Mouse (Mus musculus) forebrain, postnatal 0 days (tissue): ENCODE measurements around the gene Bpifb3. TPM values are rescaled to one million over a fixed set of nuclear protein-coding genes. Genes with fewer than 3 reads are reported as not detected.

Experiments
- ATAC-seq: fragments of 200-750 bp; cut with Nextera tagmentation; 2 replicates; pipeline ENCODE4 v1.8.0; 2017; ENCODE audit warnings: mild to moderate bottlenecking, moderate library complexity
- DNase-seq: peaks from one replicate; pipeline ENCODE4 v3.0.0-alpha.2; 2015
- H3K27ac ChIP-seq: fragments of 300-500 bp; sonication (generic); 2 replicates; pipeline ENCODE4 v1.5.1; 2014; ENCODE audit warnings: low read depth, mild to moderate bottlenecking, antibody characterized with exemption, low read length, moderate library complexity, mixed read lengths
- H3K27me3 ChIP-seq: fragments of 300-500 bp; sonication (generic); 2 replicates; pipeline ENCODE4 v1.6.1; 2014; ENCODE audit warnings: mild to moderate bottlenecking, low read length, mixed read lengths; ENCODE audit not compliant: insufficient read depth
- H3K36me3 ChIP-seq: fragments of 300-500 bp; sonication (generic); 2 replicates; pipeline ENCODE4 v1.6.1; 2014; ENCODE audit warnings: mild to moderate bottlenecking, moderate library complexity; ENCODE audit not compliant: insufficient read depth
- H3K4me1 ChIP-seq: fragments of 300-500 bp; sonication (generic); 2 replicates; pipeline ENCODE4 v1.6.1; 2014; ENCODE audit warnings: antibody characterized with exemption; ENCODE audit not compliant: insufficient read depth
- H3K4me2 ChIP-seq: fragments of 300-500 bp; sonication (generic); 2 replicates; pipeline ENCODE4 v1.6.1; 2014; ENCODE audit warnings: low read depth, mild to moderate bottlenecking, moderate library complexity
- H3K4me3 ChIP-seq: fragments of 300-500 bp; sonication (generic); 2 replicates; pipeline ENCODE4 v1.5.1; 2014; ENCODE audit warnings: low read depth, low read length, mixed read lengths
- H3K9ac ChIP-seq: fragments of 300-500 bp; sonication (generic); 2 replicates; pipeline ENCODE4 v1.6.1; 2014; ENCODE audit warnings: mild to moderate bottlenecking
- H3K9me3 ChIP-seq: fragments of 300-500 bp; sonication (generic); 2 replicates; pipeline ENCODE4 v1.6.1; 2016; ENCODE audit warnings: low read length
- CTCF ChIP-seq: sonication (generic); IDR thresholded peaks from 2 replicates; pipeline ENCODE4 v1.5.1; 2016; ENCODE audit warnings: antibody characterized with exemption, control low read depth, low read depth
- WGBS: fragments of 180-500 bp; shearing (Covaris S2); extraction: QIAGEN DNeasy Blood & Tissue Kit; methylation state at CpG from one replicate; pipeline ENCODE4 v1.1.7; 2014; 5-methylcytosine and 5-hydroxymethylcytosine counted together
- polyA plus RNA-seq: library from polyadenylated mRNA; unstranded; fragments of >200 nt; fragmentation: Nextera tagmentation; extraction: Ambion mirVana; gene quantifications from 2 replicates; pipeline ENCODE4 v1.2.1, GENCODE M21; 2015
- total RNA-seq: library from RNA; depleted of rRNA; stranded (reverse); fragments of >200 nt; gene quantifications from 2 replicates; pipeline ENCODE4 v1.2.3, GENCODE M21; 2014; rRNA removed

The Bpifb3 gene
- total and polyA plus RNA-seq, 2 experiments from 2014 or later, result not detected

DNA sequence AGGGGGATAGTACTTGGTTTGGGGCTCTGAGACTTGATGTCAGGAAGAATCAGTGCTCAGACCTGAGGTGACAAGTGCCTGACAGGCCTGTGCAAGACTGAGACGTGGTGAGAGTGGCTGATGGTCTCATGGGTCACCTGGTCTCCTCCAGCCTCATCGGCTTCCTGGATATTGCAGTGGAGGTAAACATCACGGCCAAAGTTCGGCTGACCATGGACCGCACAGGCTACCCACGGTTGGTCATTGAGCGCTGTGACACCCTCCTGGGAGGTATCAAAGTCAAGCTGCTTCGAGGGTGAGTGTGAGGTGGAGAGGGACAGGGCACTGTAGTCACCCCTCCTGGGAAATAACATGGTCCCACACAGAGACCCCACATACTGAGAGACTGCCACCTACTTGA, 26.5 kb downstream of the Bpifb3 start:
- no peaks in the 10 kb centered on the region for H3K4me1 ChIP-seq
- H3K36me3 ChIP-seq, result no peaks in the 10 kb centered on the region
- no peak for TF ChIP-seq CTCF
- no peaks in the 10 kb centered on the region for H3K27me3 ChIP-seq
- H3K9me3 ChIP-seq, result no peaks in the 10 kb centered on the region
- WGBS, result 90% methylated on average over 8 of the region's 8 CpGs
- DNase-seq (no peak), ATAC-seq (no peak)
- no peak overlapping the region for H3K4me3 ChIP-seq
- no peak overlapping the region for H3K9ac ChIP-seq
- H3K4me2 ChIP-seq, result no peak overlapping the region
- H3K27ac ChIP-seq, result no peak overlapping the region

DNA sequence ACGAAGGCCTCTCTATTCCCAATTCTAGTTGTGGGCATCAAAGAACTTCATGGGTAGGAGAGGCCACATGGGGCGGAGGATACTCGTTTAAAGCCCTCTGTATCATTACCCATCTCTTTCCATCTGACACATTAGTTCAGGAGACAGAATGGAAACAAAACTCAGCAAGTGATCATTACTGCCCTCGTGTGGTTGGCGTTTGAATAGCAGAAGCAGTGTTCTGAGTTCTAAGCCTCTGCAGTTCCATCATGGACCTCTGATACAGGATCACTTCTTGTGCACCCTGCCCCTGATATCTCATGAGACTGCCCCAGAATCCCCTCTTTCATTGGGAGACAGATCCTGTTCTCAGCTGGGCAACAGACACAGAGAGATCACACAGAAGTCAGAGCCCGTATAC, 34.9 kb downstream of the Bpifb3 start:
- no peak overlapping the region for H3K27ac ChIP-seq
- no peaks in the 10 kb centered on the region for H3K36me3 ChIP-seq
- no peak overlapping the region for H3K9ac ChIP-seq
- H3K4me3 ChIP-seq, result no peak overlapping the region
- 26% methylated on average over 6 of the region's 6 CpGs for WGBS
- DNase-seq (peak; percentile 86), ATAC-seq (peak; percentile 18; the same call in 1 of the 2 replicates)
- peak; percentile 85 for TF ChIP-seq CTCF
- H3K27me3 ChIP-seq, result no peaks in the 10 kb centered on the region
- H3K4me1 ChIP-seq, result no peaks in the 10 kb centered on the region
- H3K9me3 ChIP-seq, result no peaks in the 10 kb centered on the region
- no peak overlapping the region for H3K4me2 ChIP-seq

DNA sequence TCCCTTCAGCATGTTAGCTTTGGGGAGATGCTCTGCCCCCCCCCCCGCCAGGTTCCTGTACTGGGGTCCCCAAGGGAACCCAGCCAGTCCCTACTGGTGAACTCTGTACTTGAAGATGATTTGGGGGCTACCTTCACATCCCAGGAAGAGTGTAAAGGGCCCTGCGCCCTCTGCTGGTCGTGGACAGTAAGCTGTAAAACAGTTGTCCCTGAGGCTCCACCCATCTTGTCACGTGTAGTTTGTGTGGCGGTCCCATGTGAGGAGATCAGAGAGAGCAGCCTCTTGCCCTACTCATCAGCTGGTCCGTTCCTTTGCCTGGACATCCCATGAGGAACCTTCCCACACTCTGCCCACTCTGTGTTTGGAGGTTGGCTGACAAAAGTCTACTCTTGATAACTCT, 35.8 kb downstream of the Bpifb3 start:
- H3K27ac ChIP-seq, result no peak overlapping the region
- peak; percentile 76 for TF ChIP-seq CTCF
- H3K4me3 ChIP-seq, result no peak overlapping the region
- peak overlapping the region; percentile 24; the same call in 1 of the 2 replicates for H3K4me2 ChIP-seq
- WGBS, result 7% methylated on average over 6 of the region's 6 CpGs
- no peaks in the 10 kb centered on the region for H3K36me3 ChIP-seq
- no peaks in the 10 kb centered on the region for H3K9me3 ChIP-seq
- no peaks in the 10 kb centered on the region for H3K27me3 ChIP-seq
- DNase-seq, result peak; percentile 60
- peak; percentile 68 for ATAC-seq
- no peak overlapping the region for H3K9ac ChIP-seq
- H3K4me1 ChIP-seq, result no peaks in the 10 kb centered on the region

DNA sequence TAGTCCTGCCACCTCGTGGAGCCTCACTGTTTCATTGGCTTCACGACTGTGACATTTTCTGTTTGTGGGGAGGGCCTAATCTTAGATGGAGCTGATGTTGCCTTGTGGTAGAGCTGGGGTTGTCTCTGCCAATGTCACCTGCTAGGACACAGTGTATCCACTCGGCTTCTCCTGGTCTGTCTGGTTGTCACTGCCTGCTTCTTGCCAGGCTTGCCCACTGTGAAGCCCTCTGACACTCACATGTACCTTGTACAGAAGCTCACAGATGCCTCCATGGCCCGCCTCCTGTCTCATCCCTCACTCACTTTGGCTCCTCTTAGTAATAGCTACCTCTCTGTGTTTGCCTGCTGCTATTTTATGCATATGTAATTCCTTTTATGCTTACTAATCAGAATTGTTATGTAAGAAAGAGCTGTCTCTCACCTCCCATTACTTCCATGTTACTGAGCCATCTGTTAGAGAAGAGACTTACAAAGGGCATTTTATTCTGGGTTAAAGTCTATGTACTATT, 44.8 kb downstream of the Bpifb3 start:
- Histone ChIP-seq H3K9me3 (no peaks in the 10 kb centered on the region), H3K4me3 (no peak overlapping the region), H3K4me2 (no peak overlapping the region), H3K4me1 (no peaks in the 10 kb centered on the region), H3K9ac (no peak overlapping the region), H3K27me3 (no peaks in the 10 kb centered on the region), H3K36me3 (no peaks in the 10 kb centered on the region), H3K27ac (no peak overlapping the region)
- no peak for TF ChIP-seq CTCF
- peak; percentile 34; the same call in 1 of the 2 replicates for ATAC-seq
- WGBS, result 58% methylated on average over 4 of the region's 4 CpGs
- no peak for DNase-seq

DNA sequence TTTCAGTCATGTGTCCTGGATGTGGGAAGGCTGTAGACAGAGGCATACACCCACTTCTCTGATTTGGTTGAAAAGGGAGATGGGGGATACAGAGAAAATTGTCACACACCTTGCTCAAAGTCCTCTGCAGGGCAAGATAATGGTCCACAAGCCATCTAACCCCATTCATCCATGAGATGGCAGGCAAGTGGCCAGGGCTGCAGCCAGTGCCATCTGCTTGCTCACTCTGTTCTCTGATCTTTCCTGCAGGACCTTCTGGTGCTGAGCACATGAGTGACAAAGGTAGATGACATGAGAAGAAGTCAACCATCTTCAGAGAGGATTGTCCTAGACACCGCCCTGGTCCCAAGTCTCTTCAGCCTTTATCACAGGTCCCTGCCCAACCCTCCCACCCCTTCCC, 45.3 kb downstream of the Bpifb3 start:
- Histone ChIP-seq H3K27me3 (no peaks in the 10 kb centered on the region), H3K9me3 (no peaks in the 10 kb centered on the region), H3K36me3 (no peaks in the 10 kb centered on the region), H3K4me1 (no peaks in the 10 kb centered on the region), H3K9ac (no peak overlapping the region), H3K4me2 (no peak overlapping the region), H3K27ac (no peak overlapping the region), H3K4me3 (no peak overlapping the region)
- TF ChIP-seq CTCF, result no peak
- 95% methylated on average over 1 of the region's 1 CpGs for WGBS
- ATAC-seq (no peak), DNase-seq (no peak)

DNA sequence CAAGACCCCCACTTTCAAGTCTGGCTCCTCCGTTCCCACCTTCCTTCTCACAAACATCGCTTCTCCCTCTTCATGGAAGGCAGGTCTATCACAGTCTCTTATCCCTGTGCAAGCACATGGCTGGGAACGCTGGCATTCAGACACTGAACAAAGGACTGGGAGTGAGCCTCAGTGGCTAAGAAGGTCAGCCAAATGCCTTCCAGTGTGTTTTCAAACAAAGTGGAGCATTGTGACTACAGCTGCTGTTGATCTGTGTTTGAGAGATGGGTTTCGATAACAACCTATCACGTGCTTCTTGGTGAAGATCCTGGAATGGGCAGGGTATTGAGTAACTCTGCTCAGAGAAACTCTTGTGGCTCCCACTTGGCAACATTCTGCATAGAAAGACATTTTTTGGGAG, 52.2 kb downstream of the Bpifb3 start:
- H3K27ac ChIP-seq, result no peak overlapping the region
- TF ChIP-seq CTCF, result no peak
- H3K4me3 ChIP-seq, result no peak overlapping the region
- H3K4me2 ChIP-seq, result no peak overlapping the region
- DNase-seq, result no peak
- no peak overlapping the region for H3K9ac ChIP-seq
- H3K9me3 ChIP-seq, result no peaks in the 10 kb centered on the region
- 43% methylated on average over 5 of the region's 5 CpGs for WGBS
- no peaks in the 10 kb centered on the region for H3K27me3 ChIP-seq
- no peaks in the 10 kb centered on the region for H3K36me3 ChIP-seq
- H3K4me1 ChIP-seq, result no peaks in the 10 kb centered on the region
- no peak for ATAC-seq

DNA sequence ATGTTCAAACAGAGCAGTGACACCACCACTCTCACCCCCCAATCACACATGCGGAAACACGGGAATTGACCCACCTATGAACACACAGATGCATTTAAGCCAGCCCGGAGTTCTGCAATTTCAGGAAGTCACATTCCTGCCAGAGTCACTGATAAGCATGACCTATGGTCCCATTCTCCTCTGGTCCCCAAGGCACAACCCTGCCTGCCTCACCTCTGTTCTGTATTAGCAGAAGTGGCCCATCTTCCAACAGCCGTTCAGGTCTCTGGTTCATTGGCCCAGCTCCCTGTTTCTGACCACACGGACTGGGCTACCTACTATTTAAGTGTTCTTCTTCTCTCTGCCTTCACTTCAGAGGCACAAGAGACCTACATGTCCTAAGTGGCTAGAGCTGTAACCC, 56.6 kb downstream of the Bpifb3 start, which contains the start of gene Bpifa6:
TSS of gene Bpifa6 (plus strand) at position 364 of the 400 bp plus-strand sequence.
- DNase-seq, result no peak
- ATAC-seq, result no peak
- Histone ChIP-seq H3K27ac (no peak within 1 kb of the TSS), H3K9me3 (no peaks in the 10 kb centered on the region), H3K4me3 (no peak within 1 kb of the TSS), H3K9ac (no peak within 1 kb of the TSS), H3K36me3 (no peaks in the 10 kb centered on the region), H3K4me1 (no peaks in the 10 kb centered on the region), H3K4me2 (no peak within 1 kb of the TSS), H3K27me3 (no peaks in the 10 kb centered on the region)
- TF ChIP-seq CTCF, result no peak
- 91% methylated on average over 5 of the region's 5 CpGs for WGBS

Other genes starting within 250 kb of the Bpifb3 start
- gene Dnmt3c, start 221.6 kb upstream of the Bpifb3 start, total RNA-seq, result not detected in 2 replicates
- not detected in 2 replicates for gene Dnmt3c, start 221.6 kb upstream of the Bpifb3 start, polyA plus RNA-seq
- 97.6 and 117 TPM in 2 replicates for gene Mapre1, start 177.0 kb upstream of the Bpifb3 start, total RNA-seq
- gene Mapre1, start 177.0 kb upstream of the Bpifb3 start, polyA plus RNA-seq, result 354 and 411 TPM in 2 replicates
- 0.05 and 0.23 TPM in 2 replicates for gene Efcab8, start 138.3 kb upstream of the Bpifb3 start, total RNA-seq
- gene Efcab8, start 138.3 kb upstream of the Bpifb3 start, polyA plus RNA-seq, result not detected in 2 replicates
- gene Sun5, start 47.1 kb upstream of the Bpifb3 start, total RNA-seq, result not detected in 2 replicates
- not detected in 2 replicates for gene Sun5, start 47.1 kb upstream of the Bpifb3 start, polyA plus RNA-seq
- gene Bpifb2, start 43.2 kb upstream of the Bpifb3 start, total RNA-seq, result not detected in 2 replicates
- not detected in 2 replicates for gene Bpifb2, start 43.2 kb upstream of the Bpifb3 start, polyA plus RNA-seq
- 0.46 TPM in 1 of 2 replicates, not detected in the other for gene Bpifb6, start 17.8 kb upstream of the Bpifb3 start, total RNA-seq
- not detected in 2 replicates for gene Bpifb6, start 17.8 kb upstream of the Bpifb3 start, polyA plus RNA-seq
- not detected in 2 replicates for gene Bpifb4, start 20.0 kb downstream of the Bpifb3 start, total RNA-seq
- not detected in 2 replicates for gene Bpifb4, start 20.0 kb downstream of the Bpifb3 start, polyA plus RNA-seq
- gene Bpifa6, start 56.7 kb downstream of the Bpifb3 start, total RNA-seq, result not detected in 2 replicates
- not detected in 2 replicates for gene Bpifa6, start 56.7 kb downstream of the Bpifb3 start, polyA plus RNA-seq
- not detected in 2 replicates for gene Bpifa2, start 90.0 kb downstream of the Bpifb3 start, total RNA-seq
- gene Bpifa2, start 90.0 kb downstream of the Bpifb3 start, polyA plus RNA-seq, result not detected in 2 replicates
- gene Bpifa3, start 212.1 kb downstream of the Bpifb3 start, total RNA-seq, result not detected in 2 replicates
- gene Bpifa3, start 212.1 kb downstream of the Bpifb3 start, polyA plus RNA-seq, result not detected in 2 replicates
- gene Bpifa1, start 224.7 kb downstream of the Bpifb3 start, total RNA-seq, result 0.31 and 2.0 TPM in 2 replicates
- gene Bpifa1, start 224.7 kb downstream of the Bpifb3 start, polyA plus RNA-seq, result 0.25 and 0.48 TPM in 2 replicates
- not detected in 2 replicates for gene Bpifa5, start 244.4 kb downstream of the Bpifb3 start, total RNA-seq
- gene Bpifa5, start 244.4 kb downstream of the Bpifb3 start, polyA plus RNA-seq, result not detected in 2 replicates